Mouse (Mus musculus): ENCODE results near the gene Fcgr1. TPM values are rescaled to one million over a fixed set of nuclear protein-coding genes. Genes with fewer than 3 reads are reported as not detected.

Fcgr1 gene
- polyA plus RNA-seq, 1 experiment from 2014 or later: 4.1 TPM

GRCm38 (mm10) chr3:96335591-96335990 lies 41.8 kb upstream of the Fcgr1 start:
- WGBS: 21% methylated on average over 7 of the region's 7 CpGs
- H3K4me1 ChIP-seq (replicated peaks; ENCODE audit: control insufficient read depth, insufficient read depth, low read length): peaks cover 20% of the 10 kb centered on the region
- peaks cover 56% of the 10 kb centered on the region for H3K27me3 ChIP-seq (replicated peaks; ENCODE audit: control insufficient read depth, insufficient read depth, low read length)
- H3K9me3 ChIP-seq (ENCODE audit: control insufficient read depth, low read length): no peaks in the 10 kb centered on the region
- ATAC-seq (replicated peaks; ENCODE audit: low FRiP score): no peak
- H3K4me3 ChIP-seq (ENCODE audit: low read depth, low read length): no peak overlapping the region
- peak overlapping the region; percentile 17; the same call in 1 of the 2 replicates for H3K4me2 ChIP-seq
- H3K9ac ChIP-seq (ENCODE audit: low read depth, low read length): no peak overlapping the region
- no peak for DNase-seq (ENCODE audit: low spot score)
- no peaks in the 10 kb centered on the region for H3K36me3 ChIP-seq (ENCODE audit: control insufficient read depth, insufficient read depth, low read length)
- no peak overlapping the region for H3K27ac ChIP-seq (ENCODE audit: low read depth, low read length)

- Histone ChIP-seq H3K4me2 (peak overlapping the region; percentile 28; the same call in 1 of the 2 replicates), H3K9me3 (ENCODE audit: control insufficient read depth, low read length) (no peaks in the 10 kb centered on the region), H3K27me3 (replicated peaks; ENCODE audit: control insufficient read depth, insufficient read depth, low read length) (peaks cover 60% of the 10 kb centered on the region), H3K27ac (ENCODE audit: low read depth, low read length) (no peak overlapping the region), H3K4me1 (replicated peaks; ENCODE audit: control insufficient read depth, insufficient read depth, low read length) (peaks cover 20% of the 10 kb centered on the region), H3K4me3 (ENCODE audit: low read depth, low read length) (no peak overlapping the region), H3K9ac (ENCODE audit: low read depth, low read length) (no peak overlapping the region), H3K36me3 (ENCODE audit: control insufficient read depth, insufficient read depth, low read length) (no peaks in the 10 kb centered on the region)
- ATAC-seq (replicated peaks; ENCODE audit: low FRiP score) (no peak), DNase-seq (ENCODE audit: low spot score) (no peak)
- WGBS: 51% methylated on average over 6 of the region's 6 CpGs
These were observed 41.4 kb upstream of the Fcgr1 start for GRCm38 (mm10) chr3:96335163-96335550.

GRCm38 (mm10) chr3:96334175-96335162 lies 40.7 kb upstream of the Fcgr1 start:
- Histone ChIP-seq H3K27ac (ENCODE audit: low read depth, low read length) (no peak overlapping the region), H3K4me3 (ENCODE audit: low read depth, low read length) (peak overlapping the region; percentile 56), H3K27me3 (replicated peaks; ENCODE audit: control insufficient read depth, insufficient read depth, low read length) (peaks cover 62% of the 10 kb centered on the region), H3K9ac (ENCODE audit: low read depth, low read length) (peak overlapping the region; percentile 64), H3K4me2 (peak overlapping the region; percentile 94), H3K9me3 (ENCODE audit: control insufficient read depth, low read length) (no peaks in the 10 kb centered on the region), H3K36me3 (ENCODE audit: control insufficient read depth, insufficient read depth, low read length) (no peaks in the 10 kb centered on the region), H3K4me1 (replicated peaks; ENCODE audit: control insufficient read depth, insufficient read depth, low read length) (peaks cover 20% of the 10 kb centered on the region)
- 3% methylated on average over 36 of the region's 36 CpGs for WGBS
- DNase-seq (ENCODE audit: low spot score) (peak; percentile 83), ATAC-seq (replicated peaks; ENCODE audit: low FRiP score) (no peak)

GRCm38 (mm10) chr3:96333396-96334174 lies 39.8 kb upstream of the Fcgr1 start:
- Histone ChIP-seq H3K4me3 (ENCODE audit: low read depth, low read length) (peak overlapping the region; percentile 56), H3K9ac (ENCODE audit: low read depth, low read length) (peak overlapping the region; percentile 64), H3K36me3 (ENCODE audit: control insufficient read depth, insufficient read depth, low read length) (no peaks in the 10 kb centered on the region), H3K4me1 (replicated peaks; ENCODE audit: control insufficient read depth, insufficient read depth, low read length) (peaks cover 20% of the 10 kb centered on the region), H3K27me3 (replicated peaks; ENCODE audit: control insufficient read depth, insufficient read depth, low read length) (peaks cover 54% of the 10 kb centered on the region), H3K4me2 (peak overlapping the region; percentile 94), H3K9me3 (ENCODE audit: control insufficient read depth, low read length) (no peaks in the 10 kb centered on the region), H3K27ac (ENCODE audit: low read depth, low read length) (no peak overlapping the region)
- WGBS: 2% methylated on average over 25 of the region's 25 CpGs
- no peak for ATAC-seq (replicated peaks; ENCODE audit: low FRiP score)
- DNase-seq (ENCODE audit: low spot score): peak; percentile 65

GRCm38 (mm10) chr3:96332631-96333395 lies 39.0 kb upstream of the Fcgr1 start:
- no peak overlapping the region for H3K27ac ChIP-seq (ENCODE audit: low read depth, low read length)
- H3K4me3 ChIP-seq (ENCODE audit: low read depth, low read length): peak overlapping the region; percentile 56
- peaks cover 49% of the 10 kb centered on the region for H3K27me3 ChIP-seq (replicated peaks; ENCODE audit: control insufficient read depth, insufficient read depth, low read length)
- peak overlapping the region; percentile 48 for H3K9ac ChIP-seq (ENCODE audit: low read depth, low read length)
- H3K4me1 ChIP-seq (replicated peaks; ENCODE audit: control insufficient read depth, insufficient read depth, low read length): peaks cover 17% of the 10 kb centered on the region
- peak; percentile 82 for DNase-seq (ENCODE audit: low spot score)
- peak; percentile 48 for ATAC-seq (replicated peaks; ENCODE audit: low FRiP score)
- H3K4me2 ChIP-seq: peak overlapping the region; percentile 94
- 3% methylated on average over 27 of the region's 27 CpGs for WGBS
- no peaks in the 10 kb centered on the region for H3K36me3 ChIP-seq (ENCODE audit: control insufficient read depth, insufficient read depth, low read length)
- H3K9me3 ChIP-seq (ENCODE audit: control insufficient read depth, low read length): no peaks in the 10 kb centered on the region

GRCm38 (mm10) chr3:96332000-96332399 lies 38.2 kb upstream of the Fcgr1 start:
- 11% methylated on average over 14 of the region's 14 CpGs for WGBS
- Histone ChIP-seq H3K4me1 (replicated peaks; ENCODE audit: control insufficient read depth, insufficient read depth, low read length) (peaks cover 22% of the 10 kb centered on the region), H3K36me3 (ENCODE audit: control insufficient read depth, insufficient read depth, low read length) (no peaks in the 10 kb centered on the region), H3K27me3 (replicated peaks; ENCODE audit: control insufficient read depth, insufficient read depth, low read length) (peaks cover 42% of the 10 kb centered on the region), H3K4me2 (peak overlapping the region; percentile 94), H3K4me3 (ENCODE audit: low read depth, low read length) (peak overlapping the region; percentile 56), H3K27ac (ENCODE audit: low read depth, low read length) (no peak overlapping the region), H3K9me3 (ENCODE audit: control insufficient read depth, low read length) (no peaks in the 10 kb centered on the region), H3K9ac (ENCODE audit: low read depth, low read length) (no peak overlapping the region)
- ATAC-seq (replicated peaks; ENCODE audit: low FRiP score) (no peak), DNase-seq (ENCODE audit: low spot score) (peak; percentile 41)

GRCm38 (mm10) chr3:96331438-96331837 lies 37.7 kb upstream of the Fcgr1 start:
- Histone ChIP-seq H3K9ac (ENCODE audit: low read depth, low read length) (no peak overlapping the region), H3K4me2 (no peak overlapping the region), H3K27me3 (replicated peaks; ENCODE audit: control insufficient read depth, insufficient read depth, low read length) (peaks cover 36% of the 10 kb centered on the region), H3K36me3 (ENCODE audit: control insufficient read depth, insufficient read depth, low read length) (no peaks in the 10 kb centered on the region), H3K27ac (ENCODE audit: low read depth, low read length) (no peak overlapping the region), H3K4me3 (ENCODE audit: low read depth, low read length) (no peak overlapping the region), H3K9me3 (ENCODE audit: control insufficient read depth, low read length) (no peaks in the 10 kb centered on the region), H3K4me1 (replicated peaks; ENCODE audit: control insufficient read depth, insufficient read depth, low read length) (peaks cover 22% of the 10 kb centered on the region)
- no peak for ATAC-seq (replicated peaks; ENCODE audit: low FRiP score)
- WGBS: 47% methylated on average over 7 of the region's 7 CpGs
- no peak for DNase-seq (ENCODE audit: low spot score)

GRCm38 (mm10) chr3:96330603-96331002 lies 36.8 kb upstream of the Fcgr1 start:
- no peak overlapping the region; the same call in 1 of the 2 replicates for H3K4me2 ChIP-seq
- no peak overlapping the region for H3K9ac ChIP-seq (ENCODE audit: low read depth, low read length)
- no peak overlapping the region for H3K4me3 ChIP-seq (ENCODE audit: low read depth, low read length)
- H3K27me3 ChIP-seq (replicated peaks; ENCODE audit: control insufficient read depth, insufficient read depth, low read length): peaks cover 30% of the 10 kb centered on the region
- no peaks in the 10 kb centered on the region for H3K36me3 ChIP-seq (ENCODE audit: control insufficient read depth, insufficient read depth, low read length)
- H3K9me3 ChIP-seq (ENCODE audit: control insufficient read depth, low read length): no peaks in the 10 kb centered on the region
- ATAC-seq (replicated peaks; ENCODE audit: low FRiP score): no peak
- DNase-seq (ENCODE audit: low spot score): peak; percentile 23
- H3K27ac ChIP-seq (ENCODE audit: low read depth, low read length): no peak overlapping the region
- H3K4me1 ChIP-seq (replicated peaks; ENCODE audit: control insufficient read depth, insufficient read depth, low read length): peaks cover 22% of the 10 kb centered on the region
- 73% methylated on average over 7 of the region's 7 CpGs for WGBS
